9 mouse cellular contexts compared by ENCODE assay signal in the genomic region with DNA sequence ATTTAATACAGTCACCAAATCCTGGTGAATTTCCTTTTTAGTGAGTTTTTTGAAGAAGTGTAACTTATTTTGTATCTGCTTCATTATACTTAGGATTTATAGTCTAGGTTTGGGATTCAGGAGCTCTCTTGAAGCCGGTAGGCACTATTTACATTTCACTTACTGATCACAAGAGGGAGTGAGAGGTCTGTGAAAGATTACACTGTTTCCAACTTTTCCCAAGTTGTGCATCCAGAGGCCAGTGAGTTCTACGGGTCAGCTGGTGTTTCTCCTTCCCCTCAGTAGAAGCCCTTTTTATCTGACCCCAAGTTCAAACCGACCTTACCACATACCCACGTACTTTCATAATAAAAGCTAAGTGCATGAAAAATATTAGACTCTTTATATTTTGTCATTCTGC. TPM values are rescaled to one million over a fixed set of nuclear protein-coding genes. Genes with fewer than 3 reads are reported as not detected.
DNase-seq lines count a peak whose midpoint lies in the region; ATAC-seq and TF ChIP-seq lines count a peak whose summit lies in the region.
"Had no signal": no experiment of that assay in that cellular context is flagged by ENCODE, and none has a peak within 500 bp of the region (broad histone marks: within the 10 kb centered on the region; RNA-seq: fewer than 3 reads in every experiment).

No protein-coding gene starts in this region.

- no peaks in the 10 kb centered on the region for H3K4me1 ChIP-seq in intestine, postnatal 0 days (replicated peaks; ENCODE audit: control insufficient read depth, insufficient read depth, low read length)
- H3K4me1 ChIP-seq in intestine, embryonic 15.5 days (replicated peaks), result no peaks in the 10 kb centered on the region
- H3K4me1 ChIP-seq: heart, embryonic 13.5 days had no signal

- no peak overlapping the region for H3K27ac ChIP-seq in intestine, postnatal 0 days (ENCODE audit: low read depth, low read length)
- no peak overlapping the region for H3K27ac ChIP-seq in intestine, embryonic 15.5 days
- H3K27ac ChIP-seq: heart, embryonic 13.5 days had no signal

- H3K4me2 ChIP-seq in intestine, postnatal 0 days (replicated peaks; ENCODE audit: low read depth), result no peak overlapping the region
- no peak overlapping the region for H3K4me2 ChIP-seq in intestine, embryonic 15.5 days (replicated peaks)
- H3K4me2 ChIP-seq: heart, embryonic 13.5 days had no signal

- H3K27me3 ChIP-seq in intestine, postnatal 0 days (replicated peaks; ENCODE audit: control insufficient read depth, insufficient read depth, low read length), result no peaks in the 10 kb centered on the region
- H3K27me3 ChIP-seq in intestine, embryonic 15.5 days (replicated peaks), result no peaks in the 10 kb centered on the region
- H3K27me3 ChIP-seq: heart, embryonic 13.5 days had no signal

- H3K9me3 ChIP-seq in intestine, postnatal 0 days (ENCODE audit: control insufficient read depth), result no peaks in the 10 kb centered on the region
- H3K9me3 ChIP-seq in intestine, embryonic 15.5 days, result no peaks in the 10 kb centered on the region
- H3K9me3 ChIP-seq: heart, embryonic 13.5 days had no signal

- TF ChIP-seq CTCF in intestine, postnatal 0 days (IDR thresholded peaks at IDR 0.05; ENCODE audit: low read depth), result peak; percentile 72

- DNase-seq in A20 (ENCODE audit: low read depth, low spot score) (peak; percentile 12), R1 (ENCODE audit: low read depth, low spot score) (peak; percentile 10)
- peak; percentile 14 for DNase-seq in kidney, postnatal 14 days
- no peak for DNase-seq in spleen, postnatal 4 days (ENCODE audit: low spot score in 2 of 2)
- no peak for DNase-seq in adrenal gland, adult 2 months
- DNase-seq in urinary bladder, postnatal 25 days (ENCODE audit: low spot score), result no peak

- H3K36me3 ChIP-seq in intestine, postnatal 0 days (ENCODE audit: control insufficient read depth, insufficient read depth), result no peaks in the 10 kb centered on the region
- H3K36me3 ChIP-seq in intestine, embryonic 15.5 days, result no peaks in the 10 kb centered on the region
- H3K36me3 ChIP-seq: heart, embryonic 13.5 days had no signal

- 6% methylated on average over 4 of the region's 4 CpGs for WGBS in intestine, postnatal 0 days
- WGBS in intestine, embryonic 15.5 days, result 10% methylated on average over 4 of the region's 4 CpGs

- H3K9ac ChIP-seq in intestine, postnatal 0 days (ENCODE audit: low read depth, low read length), result no peak overlapping the region
- no peak overlapping the region for H3K9ac ChIP-seq in intestine, embryonic 15.5 days
- H3K9ac ChIP-seq: heart, embryonic 13.5 days had no signal

- no peak for ATAC-seq in intestine, postnatal 0 days
- no peak for ATAC-seq in intestine, embryonic 15.5 days

- H3K4me3 ChIP-seq in intestine, postnatal 0 days (ENCODE audit: low read depth, low read length), result no peak overlapping the region
- no peak overlapping the region for H3K4me3 ChIP-seq in intestine, embryonic 15.5 days (replicated peaks)
- H3K4me3 ChIP-seq: heart, embryonic 13.5 days had no signal

RNA-seq across cellular contexts. Expression of a gene that starts 47.0 kb away (rescaled TPM):
- polyA plus RNA-seq in intestine, postnatal 0 days (2015; fragmentation: Nextera tagmentation; extraction: Ambion mirVana), result not detected in 2 replicates
- not detected in 2 replicates for polyA plus RNA-seq in intestine, embryonic 15.5 days (2015; fragmentation: Nextera tagmentation; extraction: Ambion mirVana)
- 1 to 10 TPM; 1.1 to 1.5 TPM for total RNA-seq in adrenal gland, adult 2 months (2021)
- not detected in 2 replicates for polyA plus RNA-seq in adrenal gland, adult 2 months (2012; rRNA removed)
- polyA plus RNA-seq: heart, embryonic 13.5 days had no signal

RNA-seq across cellular contexts. Expression of a gene that starts 52.8 kb away (rescaled TPM):
- not detected in 2 replicates for polyA plus RNA-seq in intestine, postnatal 0 days (2015; fragmentation: Nextera tagmentation; extraction: Ambion mirVana)
- not detected in 2 replicates for polyA plus RNA-seq in intestine, embryonic 15.5 days (2015; fragmentation: Nextera tagmentation; extraction: Ambion mirVana)
- total RNA-seq in adrenal gland, adult 2 months (2021), result 1 to 10 TPM; 1.1 to 1.5 TPM
- not detected in 2 replicates for polyA plus RNA-seq in adrenal gland, adult 2 months (2012; rRNA removed)
- polyA plus RNA-seq: heart, embryonic 13.5 days had no signal

RNA-seq across cellular contexts. Expression of a gene that starts 58.6 kb away (rescaled TPM):
- not detected in 2 replicates for polyA plus RNA-seq in intestine, postnatal 0 days (2015; fragmentation: Nextera tagmentation; extraction: Ambion mirVana)
- not detected in 2 replicates for polyA plus RNA-seq in intestine, embryonic 15.5 days (2015; fragmentation: Nextera tagmentation; extraction: Ambion mirVana)
- total RNA-seq in adrenal gland, adult 2 months (2021), result 1 to 10 TPM; 1.1 to 1.5 TPM
- not detected in 2 replicates for polyA plus RNA-seq in adrenal gland, adult 2 months (2012; rRNA removed)
- polyA plus RNA-seq: heart, embryonic 13.5 days had no signal

Comparison
In these comparisons a context has a peak if more than half of its experiments do, and no peak if none do; other contexts are left out.
1. DNase-seq: peak in A20 (single experiment), R1 (single experiment) and kidney, postnatal 14 days (single experiment); none in spleen, postnatal 4 days (0 of 2), adrenal gland, adult 2 months (single experiment) and urinary bladder, postnatal 25 days (single experiment).